Mouse (Mus musculus): ENCODE data around the gene Pex11a. TPM values are rescaled to one million over a fixed set of nuclear protein-coding genes. Genes with fewer than 3 reads are reported as not detected.

Gene Pex11a
- polyA plus RNA-seq, 1 experiment from 2014 or later: 12.8 TPM

DNA sequence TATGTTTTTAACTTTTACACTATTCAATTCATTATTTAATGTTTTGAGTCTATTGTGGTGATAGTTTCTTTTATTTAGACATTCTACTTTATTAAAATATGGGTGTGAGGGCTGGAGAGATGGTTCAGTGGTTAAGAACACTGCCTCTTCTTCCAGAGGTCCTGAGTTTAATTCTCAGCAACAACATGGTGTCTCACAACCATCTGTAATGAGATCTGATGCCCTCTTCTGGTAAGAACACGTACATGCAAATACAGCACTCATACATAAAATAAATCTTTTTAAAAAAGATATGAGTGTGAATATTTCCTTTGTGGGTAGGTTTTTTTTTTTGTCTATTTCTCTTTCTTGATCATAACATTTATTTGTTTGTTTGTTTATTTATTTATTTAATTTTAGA lies 23.1 kb upstream of the Pex11a start:
- Histone ChIP-seq H3K27me3 (replicated peaks; ENCODE audit: control insufficient read depth, insufficient read depth, low read length) (no peaks in the 10 kb centered on the region), H3K36me3 (ENCODE audit: control insufficient read depth, insufficient read depth, low read length) (no peaks in the 10 kb centered on the region), H3K9ac (ENCODE audit: low read depth, low read length) (no peak overlapping the region), H3K4me2 (ENCODE audit: low read depth, low read length) (no peak overlapping the region), H3K4me3 (ENCODE audit: low read length) (no peak overlapping the region), H3K9me3 (ENCODE audit: control insufficient read depth, low read length) (no peaks in the 10 kb centered on the region), H3K4me1 (ENCODE audit: control insufficient read depth, insufficient read depth, low read length) (no peaks in the 10 kb centered on the region), H3K27ac (ENCODE audit: low read length) (no peak overlapping the region)
- WGBS: 56% methylated on average over 1 of the region's 1 CpGs
- ATAC-seq: no peak

DNA sequence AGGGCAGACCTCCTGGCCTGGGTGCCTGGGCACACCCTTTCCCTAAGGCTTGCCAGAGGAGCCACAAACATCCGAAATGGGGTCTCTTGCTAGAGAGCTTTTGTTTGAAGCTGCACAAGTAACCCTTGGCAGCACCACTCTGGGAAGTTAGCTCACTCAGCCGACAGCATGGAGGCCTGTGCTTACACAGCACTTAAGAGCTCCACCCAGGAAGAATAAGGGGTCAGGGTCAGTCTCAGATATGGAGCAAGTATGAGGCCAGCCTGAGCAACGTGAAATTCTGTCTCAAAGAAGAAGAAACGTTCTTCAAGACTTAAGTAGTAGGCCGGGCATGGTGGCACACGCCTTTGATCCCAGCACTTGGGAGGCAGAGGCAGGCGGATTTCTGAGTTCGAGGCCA lies 19.2 kb upstream of the Pex11a start:
- Histone ChIP-seq H3K4me1 (ENCODE audit: control insufficient read depth, insufficient read depth, low read length) (no peaks in the 10 kb centered on the region), H3K9me3 (ENCODE audit: control insufficient read depth, low read length) (no peaks in the 10 kb centered on the region), H3K27ac (ENCODE audit: low read length) (no peak overlapping the region), H3K4me3 (ENCODE audit: low read length) (no peak overlapping the region), H3K36me3 (ENCODE audit: control insufficient read depth, insufficient read depth, low read length) (no peaks in the 10 kb centered on the region), H3K27me3 (replicated peaks; ENCODE audit: control insufficient read depth, insufficient read depth, low read length) (no peaks in the 10 kb centered on the region), H3K9ac (ENCODE audit: low read depth, low read length) (no peak overlapping the region), H3K4me2 (ENCODE audit: low read depth, low read length) (no peak overlapping the region)
- WGBS: 71% methylated on average over 8 of the region's 8 CpGs
- ATAC-seq: no peak

DNA sequence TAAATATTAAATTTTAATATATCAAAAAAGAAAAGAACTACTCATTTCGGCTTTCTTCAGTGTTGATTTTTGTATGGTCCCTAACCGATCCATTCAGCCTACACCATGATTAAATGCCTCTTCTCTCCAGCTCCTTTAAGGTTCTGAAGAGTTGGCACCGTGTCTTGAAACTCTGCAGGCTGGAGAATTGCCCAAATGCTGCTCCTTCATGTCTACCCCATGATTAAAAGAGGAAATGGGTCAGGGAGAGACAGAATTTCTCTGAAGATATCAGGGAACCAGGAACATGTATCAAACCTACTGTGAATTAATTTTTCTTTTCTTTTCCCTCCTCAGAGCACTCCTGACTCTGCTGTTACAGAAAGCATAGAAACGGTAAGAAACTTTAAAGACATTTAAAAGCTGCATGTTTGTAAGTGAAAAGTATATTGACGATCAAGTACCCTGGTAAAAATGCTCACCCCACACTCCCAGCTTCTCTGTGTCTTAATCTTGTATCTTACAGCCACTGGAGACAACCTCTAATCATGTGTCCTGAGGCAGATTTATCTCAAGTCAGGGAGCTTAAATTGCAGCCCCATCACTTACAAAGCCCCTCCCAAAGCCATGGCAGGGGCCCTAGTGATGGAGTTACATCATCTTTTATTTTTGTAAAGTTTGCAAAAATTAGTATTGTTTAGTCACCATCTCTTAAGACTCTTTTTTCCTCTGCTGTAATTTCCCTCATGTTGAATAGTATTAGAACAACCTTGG lies 18.4 kb upstream of the Pex11a start:
- Histone ChIP-seq H3K27me3 (replicated peaks; ENCODE audit: control insufficient read depth, insufficient read depth, low read length) (no peaks in the 10 kb centered on the region), H3K4me3 (ENCODE audit: low read length) (no peak overlapping the region), H3K9me3 (ENCODE audit: control insufficient read depth, low read length) (no peaks in the 10 kb centered on the region), H3K27ac (ENCODE audit: low read length) (no peak overlapping the region), H3K36me3 (ENCODE audit: control insufficient read depth, insufficient read depth, low read length) (no peaks in the 10 kb centered on the region), H3K9ac (ENCODE audit: low read depth, low read length) (no peak overlapping the region), H3K4me1 (ENCODE audit: control insufficient read depth, insufficient read depth, low read length) (no peaks in the 10 kb centered on the region), H3K4me2 (ENCODE audit: low read depth, low read length) (no peak overlapping the region)
- no peak for ATAC-seq
- 82% methylated on average over 5 of the region's 5 CpGs for WGBS

DNA sequence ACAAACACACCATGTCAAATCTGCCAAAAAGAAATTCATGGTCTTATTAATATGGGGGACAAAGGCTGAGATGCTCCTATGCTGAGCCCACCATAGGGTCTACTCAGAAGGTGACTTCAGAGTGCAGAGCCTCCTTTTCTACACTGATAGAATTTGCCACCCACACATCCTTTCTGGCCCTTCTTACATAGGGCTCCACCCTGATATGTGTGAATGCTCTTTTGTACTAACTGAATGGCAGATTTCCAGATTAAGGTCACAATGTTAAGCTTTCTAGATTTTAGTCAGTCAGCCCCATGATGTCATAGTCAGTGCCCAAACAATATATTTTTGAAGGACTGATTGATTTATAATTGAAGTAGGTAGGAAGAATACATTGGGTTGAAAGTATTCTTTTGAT lies 16.8 kb upstream of the Pex11a start:
- Histone ChIP-seq H3K27me3 (replicated peaks; ENCODE audit: control insufficient read depth, insufficient read depth, low read length) (no peaks in the 10 kb centered on the region), H3K4me1 (ENCODE audit: control insufficient read depth, insufficient read depth, low read length) (no peaks in the 10 kb centered on the region), H3K9ac (ENCODE audit: low read depth, low read length) (no peak overlapping the region), H3K4me2 (ENCODE audit: low read depth, low read length) (no peak overlapping the region), H3K36me3 (ENCODE audit: control insufficient read depth, insufficient read depth, low read length) (no peaks in the 10 kb centered on the region), H3K27ac (ENCODE audit: low read length) (no peak overlapping the region), H3K9me3 (ENCODE audit: control insufficient read depth, low read length) (no peaks in the 10 kb centered on the region), H3K4me3 (ENCODE audit: low read length) (no peak overlapping the region)
- ATAC-seq: no peak

DNA sequence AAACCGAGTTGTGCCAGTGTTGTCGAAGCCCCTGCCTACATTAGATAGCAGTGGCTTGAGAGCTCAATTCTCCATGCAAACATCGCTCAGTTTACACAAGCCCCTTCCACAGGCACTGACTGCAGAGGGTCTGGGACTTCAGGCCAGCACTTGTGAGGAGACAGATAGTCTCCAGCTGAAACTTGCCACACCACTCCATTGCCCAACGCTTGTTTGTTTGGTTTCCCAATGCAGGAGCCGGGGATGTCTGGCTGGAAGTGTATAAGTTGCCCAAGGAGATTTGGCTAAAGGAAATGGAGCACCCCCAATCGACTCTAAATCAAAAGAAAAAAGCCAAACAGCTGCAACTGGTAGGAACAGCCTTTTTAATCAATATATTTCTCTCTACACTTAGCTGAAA lies 15.2 kb upstream of the Pex11a start:
- Histone ChIP-seq H3K36me3 (ENCODE audit: control insufficient read depth, insufficient read depth, low read length) (no peaks in the 10 kb centered on the region), H3K4me2 (ENCODE audit: low read depth, low read length) (no peak overlapping the region), H3K27me3 (replicated peaks; ENCODE audit: control insufficient read depth, insufficient read depth, low read length) (no peaks in the 10 kb centered on the region), H3K4me3 (ENCODE audit: low read length) (no peak overlapping the region), H3K9ac (ENCODE audit: low read depth, low read length) (no peak overlapping the region), H3K27ac (ENCODE audit: low read length) (no peak overlapping the region), H3K4me1 (ENCODE audit: control insufficient read depth, insufficient read depth, low read length) (no peaks in the 10 kb centered on the region), H3K9me3 (ENCODE audit: control insufficient read depth, low read length) (no peaks in the 10 kb centered on the region)
- ATAC-seq: no peak
- WGBS: 38% methylated on average over 6 of the region's 6 CpGs

DNA sequence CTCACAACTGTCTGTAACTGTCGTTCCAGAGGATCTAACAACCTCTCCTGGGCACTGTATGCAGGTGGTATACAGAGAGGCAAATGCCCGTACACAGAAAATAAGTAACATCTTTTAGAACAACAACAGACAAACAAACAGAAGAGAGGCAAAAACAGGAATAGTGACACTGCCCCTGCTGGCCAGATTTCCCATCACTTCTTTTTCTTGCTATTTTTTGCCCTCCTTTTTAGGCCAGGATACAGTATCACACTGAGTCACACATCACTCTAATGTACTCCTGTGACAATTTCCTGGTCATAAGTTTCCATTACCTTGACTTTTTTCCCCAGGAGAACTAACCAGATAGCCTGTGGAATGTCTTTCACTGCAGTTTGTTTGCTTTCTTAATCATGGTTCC lies 13.4 kb upstream of the Pex11a start:
- WGBS: 51% methylated on average over 2 of the region's 2 CpGs
- H3K27ac ChIP-seq (ENCODE audit: low read length): no peak overlapping the region
- H3K4me1 ChIP-seq (ENCODE audit: control insufficient read depth, insufficient read depth, low read length): no peaks in the 10 kb centered on the region
- H3K4me3 ChIP-seq (ENCODE audit: low read length): no peak overlapping the region
- H3K9me3 ChIP-seq (ENCODE audit: control insufficient read depth, low read length): no peaks in the 10 kb centered on the region
- H3K9ac ChIP-seq (ENCODE audit: low read depth, low read length): no peak overlapping the region
- ATAC-seq: no peak
- H3K4me2 ChIP-seq (ENCODE audit: low read depth, low read length): no peak overlapping the region
- H3K36me3 ChIP-seq (ENCODE audit: control insufficient read depth, insufficient read depth, low read length): no peaks in the 10 kb centered on the region
- H3K27me3 ChIP-seq (replicated peaks; ENCODE audit: control insufficient read depth, insufficient read depth, low read length): no peaks in the 10 kb centered on the region

DNA sequence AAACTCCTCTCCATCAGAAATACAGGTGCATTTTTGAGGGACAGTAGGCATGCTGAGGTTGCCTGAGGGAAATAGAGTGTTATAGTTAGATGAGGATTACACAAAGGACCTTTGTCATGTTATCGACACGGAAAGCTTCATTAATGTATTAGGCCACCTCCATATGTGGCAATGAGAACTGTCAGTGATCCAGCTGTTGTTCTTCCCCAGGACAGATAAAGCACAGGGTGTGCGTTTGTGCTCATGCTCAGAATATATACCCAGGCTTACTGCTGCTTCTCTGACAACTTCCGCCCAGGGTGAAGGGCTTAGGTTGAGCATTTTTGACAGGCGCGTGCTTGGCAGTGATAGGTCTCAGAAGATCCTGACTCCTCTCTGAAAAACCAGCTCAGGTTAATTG lies 6.6 kb upstream of the Pex11a start:
- Histone ChIP-seq H3K27ac (ENCODE audit: low read length) (no peak overlapping the region), H3K9ac (ENCODE audit: low read depth, low read length) (no peak overlapping the region), H3K4me2 (ENCODE audit: low read depth, low read length) (no peak overlapping the region), H3K36me3 (ENCODE audit: control insufficient read depth, insufficient read depth, low read length) (no peaks in the 10 kb centered on the region), H3K4me3 (ENCODE audit: low read length) (no peak overlapping the region), H3K4me1 (ENCODE audit: control insufficient read depth, insufficient read depth, low read length) (no peaks in the 10 kb centered on the region), H3K9me3 (ENCODE audit: control insufficient read depth, low read length) (no peaks in the 10 kb centered on the region), H3K27me3 (replicated peaks; ENCODE audit: control insufficient read depth, insufficient read depth, low read length) (no peaks in the 10 kb centered on the region)
- no peak for ATAC-seq
- WGBS: 84% methylated on average over 6 of the region's 6 CpGs

DNA sequence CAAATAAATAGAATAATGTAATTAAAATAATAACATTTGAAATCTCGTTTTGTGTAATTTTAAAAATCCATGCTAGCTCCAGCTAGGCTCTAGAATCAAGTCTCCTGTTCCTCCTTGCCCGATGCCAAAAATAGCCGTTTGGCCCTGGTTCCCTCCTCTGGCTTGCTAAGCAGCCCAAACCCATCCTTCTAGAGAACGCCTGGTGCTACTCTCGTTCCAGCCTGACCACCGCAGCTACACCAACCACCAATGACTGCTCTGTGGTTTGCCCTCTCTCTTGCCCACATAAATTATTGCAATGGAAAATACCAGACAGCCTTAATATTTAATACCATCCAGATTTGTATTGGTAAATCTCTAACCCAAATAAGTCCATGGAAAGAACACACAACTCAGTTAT lies 4.7 kb upstream of the Pex11a start:
- no peak overlapping the region for H3K9ac ChIP-seq (ENCODE audit: low read depth, low read length)
- no peak overlapping the region for H3K4me2 ChIP-seq (ENCODE audit: low read depth, low read length)
- H3K27me3 ChIP-seq (replicated peaks; ENCODE audit: control insufficient read depth, insufficient read depth, low read length): no peaks in the 10 kb centered on the region
- no peaks in the 10 kb centered on the region for H3K9me3 ChIP-seq (ENCODE audit: control insufficient read depth, low read length)
- 80% methylated on average over 6 of the region's 6 CpGs for whole genome bisulfite sequencing
- H3K27ac ChIP-seq (ENCODE audit: low read length): no peak overlapping the region
- H3K4me3 ChIP-seq (ENCODE audit: low read length): no peak overlapping the region
- H3K4me1 ChIP-seq (ENCODE audit: control insufficient read depth, insufficient read depth, low read length): 0 out of 2 replicates have a peak, but pooled peaks cover 7% of the 10 kb centered on the region
- H3K36me3 ChIP-seq (ENCODE audit: control insufficient read depth, insufficient read depth, low read length): no peaks in the 10 kb centered on the region
- ATAC-seq: no peak

DNA sequence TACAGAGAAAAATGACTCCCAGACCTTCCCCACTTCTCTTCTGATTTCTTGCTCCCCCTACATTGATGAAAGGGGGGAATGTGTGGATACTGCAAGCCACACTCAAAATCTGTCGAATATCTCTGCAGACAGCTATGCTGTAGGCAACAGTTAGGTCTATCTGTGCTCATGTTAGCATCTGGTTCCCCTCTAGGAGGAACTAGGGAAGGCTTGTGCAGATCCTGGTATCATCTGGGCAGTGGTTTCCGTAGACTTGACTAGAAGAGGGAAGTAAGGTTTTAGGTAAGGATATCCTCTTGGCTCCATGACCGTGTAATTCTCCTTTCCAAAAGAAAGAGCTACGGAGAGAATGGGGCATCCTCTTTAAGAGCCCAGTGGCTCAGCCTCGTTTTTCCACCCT lies 1.7 kb upstream of the Pex11a start:
- no peaks in the 10 kb centered on the region for H3K9me3 ChIP-seq (ENCODE audit: control insufficient read depth, low read length)
- H3K27ac ChIP-seq (ENCODE audit: low read length): no peak overlapping the region
- no peak overlapping the region for H3K9ac ChIP-seq (ENCODE audit: low read depth, low read length)
- WGBS: 70% methylated on average over 5 of the region's 5 CpGs
- H3K4me3 ChIP-seq (ENCODE audit: low read length): no peak overlapping the region
- H3K4me1 ChIP-seq (ENCODE audit: control insufficient read depth, insufficient read depth, low read length): 0 out of 2 replicates have a peak, but pooled peaks cover 7% of the 10 kb centered on the region
- H3K27me3 ChIP-seq (replicated peaks; ENCODE audit: control insufficient read depth, insufficient read depth, low read length): no peaks in the 10 kb centered on the region
- H3K36me3 ChIP-seq (ENCODE audit: control insufficient read depth, insufficient read depth, low read length): no peaks in the 10 kb centered on the region
- H3K4me2 ChIP-seq (ENCODE audit: low read depth, low read length): no peak overlapping the region
- ATAC-seq: no peak

DNA sequence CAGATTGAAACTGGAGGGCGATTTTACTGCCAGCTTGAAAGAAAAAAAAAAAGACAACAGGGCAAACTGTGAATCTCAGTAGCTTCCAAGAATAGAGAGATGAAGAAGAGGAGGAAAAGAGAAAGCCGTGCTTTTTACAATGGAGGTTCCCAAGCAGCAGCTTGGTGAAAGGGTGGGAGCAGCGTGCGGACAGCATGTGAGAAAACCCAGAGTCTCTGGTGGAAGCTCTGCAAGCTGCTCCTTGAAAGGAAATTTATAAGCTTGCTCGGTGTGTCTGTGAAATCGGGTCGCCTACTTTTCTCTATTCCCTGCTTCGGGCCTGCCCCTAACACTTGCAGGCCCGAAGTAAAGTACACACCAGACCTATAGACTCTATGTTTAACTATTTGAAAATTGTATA lies 1.1 kb upstream of the Pex11a start:
- Histone ChIP-seq H3K4me2 (ENCODE audit: low read depth, low read length) (no peak overlapping the region), H3K27me3 (replicated peaks; ENCODE audit: control insufficient read depth, insufficient read depth, low read length) (no peaks in the 10 kb centered on the region), H3K36me3 (ENCODE audit: control insufficient read depth, insufficient read depth, low read length) (no peaks in the 10 kb centered on the region), H3K4me3 (ENCODE audit: low read length) (no peak overlapping the region), H3K9me3 (ENCODE audit: control insufficient read depth, low read length) (no peaks in the 10 kb centered on the region), H3K27ac (ENCODE audit: low read length) (no peak overlapping the region), H3K9ac (ENCODE audit: low read depth, low read length) (no peak overlapping the region), H3K4me1 (ENCODE audit: control insufficient read depth, insufficient read depth, low read length) (0 out of 2 replicates have a peak, but pooled peaks cover 7% of the 10 kb centered on the region)
- no peak for ATAC-seq
- 82% methylated on average over 9 of the region's 9 CpGs for WGBS
